Mouse (Mus musculus): ENCODE data around the gene Tars2. TPM values are rescaled to one million over a fixed set of nuclear protein-coding genes. Genes with fewer than 3 reads are reported as not detected.
A peak's percentile ranks its signal among the peaks of the same experiment; 100 is the strongest.

Gene Tars2
- polyA plus RNA-seq, 1 experiment = 34.3 TPM

GRCm38 (mm10) chr3:95700233-95700681 is 59.7 kb downstream of the Tars2 start:
- peak overlapping the region; percentile 95 for H3K4me2 ChIP-seq (ENCODE audit: low read depth)
- no peaks in the 10 kb centered on the region for H3K36me3 ChIP-seq (ENCODE audit: control insufficient read depth, insufficient read depth)
- H3K79me2 ChIP-seq (ENCODE audit: control insufficient read depth, insufficient read depth) = no peaks in the 10 kb centered on the region
- H3K27me3 ChIP-seq (ENCODE audit: control insufficient read depth, insufficient read depth, insufficient read length) = no peaks in the 10 kb centered on the region
- no peak overlapping the region for H3ac ChIP-seq (ENCODE audit: control insufficient read depth, insufficient read length)
- TF ChIP-seq TCF3 (IDR thresholded peaks at IDR 0.05; ENCODE audit: insufficient read length, low read depth) = no peak
- peak; percentile 73 to 87 (median 80) for TF ChIP-seq MYOD1 (IDR thresholded peaks at IDR 0.05; ENCODE audit: control insufficient read depth in 1 of 3, insufficient read length in 2 of 3, low read depth in 2 of 3)
- H3K4me3 ChIP-seq = no peak overlapping the region

GRCm38 (mm10) chr3:95698286-95698685 is 61.7 kb downstream of the Tars2 start:
- Histone ChIP-seq H3K27me3 (ENCODE audit: control insufficient read depth, insufficient read depth, insufficient read length) (no peaks in the 10 kb centered on the region), H3K4me3 (no peak overlapping the region), H3K36me3 (ENCODE audit: control insufficient read depth, insufficient read depth) (no peaks in the 10 kb centered on the region), H3K4me2 (ENCODE audit: low read depth) (no peak overlapping the region), H3K79me2 (ENCODE audit: control insufficient read depth, insufficient read depth) (no peaks in the 10 kb centered on the region), H3ac (ENCODE audit: control insufficient read depth, insufficient read length) (no peak overlapping the region)
- TF ChIP-seq REST (IDR thresholded peaks at IDR 0.05; ENCODE audit: insufficient read depth, insufficient read length) (no peak), POLR2A (IDR thresholded peaks at IDR 0.05; ENCODE audit: insufficient read length, low read depth) (no peak), MAX (IDR thresholded peaks at IDR 0.05; ENCODE audit: low read depth) (no peak), SRF (IDR thresholded peaks at IDR 0.05; ENCODE audit: control insufficient read depth, insufficient read length, low read depth) (no peak), MYOD1 (IDR thresholded peaks at IDR 0.05; ENCODE audit: control insufficient read depth in 1 of 3, insufficient read length in 2 of 3, low read depth in 2 of 3) (peak in 2 of 3 experiments; percentile 80 to 84), POLR2AphosphoS2 (IDR thresholded peaks at IDR 0.05; ENCODE audit: insufficient read length, low read depth) (no peak), CEBPB (IDR thresholded peaks at IDR 0.05; ENCODE audit: insufficient read depth, poor library complexity, severe bottlenecking) (no peak), TCF3 (IDR thresholded peaks at IDR 0.05; ENCODE audit: insufficient read length, low read depth) (peak; percentile 38), USF1 (IDR thresholded peaks at IDR 0.05; ENCODE audit: low read depth) (no peak), TCF12 (IDR thresholded peaks at IDR 0.05; ENCODE audit: insufficient read depth, poor library complexity, severe bottlenecking) (no peak), E2F4 (IDR thresholded peaks at IDR 0.05; ENCODE audit: insufficient read depth) (no peak), MYOG (IDR thresholded peaks at IDR 0.05; ENCODE audit: control insufficient read depth in 1 of 3, insufficient read depth in 1 of 3, insufficient read length in 2 of 3, low read depth in 2 of 3) (peak in 2 of 3 experiments; percentile 50 to 56)

GRCm38 (mm10) chr3:95696360-95696759 is 63.6 kb downstream of the Tars2 start:
- no peak overlapping the region for H3K4me3 ChIP-seq
- no peak overlapping the region for H3ac ChIP-seq (ENCODE audit: control insufficient read depth, insufficient read length)
- H3K79me2 ChIP-seq (ENCODE audit: control insufficient read depth, insufficient read depth) = no peaks in the 10 kb centered on the region
- H3K36me3 ChIP-seq (ENCODE audit: control insufficient read depth, insufficient read depth) = no peaks in the 10 kb centered on the region
- H3K4me2 ChIP-seq (ENCODE audit: low read depth) = peak overlapping the region; percentile 70
- TF ChIP-seq SRF (IDR thresholded peaks at IDR 0.05; ENCODE audit: control insufficient read depth, insufficient read length, low read depth) (no peak), MYOG (IDR thresholded peaks at IDR 0.05; ENCODE audit: control insufficient read depth in 1 of 3, insufficient read depth in 1 of 3, insufficient read length in 2 of 3, low read depth in 2 of 3) (peak in 1 of 3 experiments; percentile 78), MAX (IDR thresholded peaks at IDR 0.05; ENCODE audit: low read depth) (no peak), TCF12 (IDR thresholded peaks at IDR 0.05; ENCODE audit: insufficient read depth, poor library complexity, severe bottlenecking) (peak; percentile 44), POLR2A (IDR thresholded peaks at IDR 0.05; ENCODE audit: insufficient read length, low read depth) (no peak), TCF3 (IDR thresholded peaks at IDR 0.05; ENCODE audit: insufficient read length, low read depth) (peak; percentile 22), MYOD1 (IDR thresholded peaks at IDR 0.05; ENCODE audit: control insufficient read depth in 1 of 3, insufficient read length in 2 of 3, low read depth in 2 of 3) (peak in 2 of 3 experiments; percentile 3 to 48)
- H3K27me3 ChIP-seq (ENCODE audit: control insufficient read depth, insufficient read depth, insufficient read length) = no peaks in the 10 kb centered on the region

GRCm38 (mm10) chr3:95695796-95696195 is 64.2 kb downstream of the Tars2 start:
- no peaks in the 10 kb centered on the region for H3K36me3 ChIP-seq (ENCODE audit: control insufficient read depth, insufficient read depth)
- H3K4me2 ChIP-seq (ENCODE audit: low read depth) = peak overlapping the region; percentile 70
- TF ChIP-seq E2F4 (IDR thresholded peaks at IDR 0.05; ENCODE audit: insufficient read depth) = no peak
- TF ChIP-seq SRF (IDR thresholded peaks at IDR 0.05; ENCODE audit: control insufficient read depth, insufficient read length, low read depth) = no peak
- TF ChIP-seq REST (IDR thresholded peaks at IDR 0.05; ENCODE audit: insufficient read depth, insufficient read length) = no peak
- no peak for TF ChIP-seq TCF12 (IDR thresholded peaks at IDR 0.05; ENCODE audit: insufficient read depth, poor library complexity, severe bottlenecking)
- TF ChIP-seq MYOG (IDR thresholded peaks at IDR 0.05; ENCODE audit: control insufficient read depth in 1 of 3, insufficient read depth in 1 of 3, insufficient read length in 2 of 3, low read depth in 2 of 3) = no peak
- TF ChIP-seq POLR2AphosphoS2 (IDR thresholded peaks at IDR 0.05; ENCODE audit: insufficient read length, low read depth) = no peak
- TF ChIP-seq POLR2A (IDR thresholded peaks at IDR 0.05; ENCODE audit: insufficient read length, low read depth) = no peak
- TF ChIP-seq USF1 (IDR thresholded peaks at IDR 0.05; ENCODE audit: low read depth) = no peak
- no peak for TF ChIP-seq MAX (IDR thresholded peaks at IDR 0.05; ENCODE audit: low read depth)
- no peak for TF ChIP-seq MYOD1 (IDR thresholded peaks at IDR 0.05; ENCODE audit: control insufficient read depth in 1 of 3, insufficient read length in 2 of 3, low read depth in 2 of 3)
- TF ChIP-seq TCF3 (IDR thresholded peaks at IDR 0.05; ENCODE audit: insufficient read length, low read depth) = no peak
- TF ChIP-seq CEBPB (IDR thresholded peaks at IDR 0.05; ENCODE audit: insufficient read depth, poor library complexity, severe bottlenecking) = no peak
- H3K79me2 ChIP-seq (ENCODE audit: control insufficient read depth, insufficient read depth) = no peaks in the 10 kb centered on the region
- no peaks in the 10 kb centered on the region for H3K27me3 ChIP-seq (ENCODE audit: control insufficient read depth, insufficient read depth, insufficient read length)
- no peak overlapping the region for H3K4me3 ChIP-seq
- H3ac ChIP-seq (ENCODE audit: control insufficient read depth, insufficient read length) = no peak overlapping the region
